Comparison of ENCODE assay signal across 8 mouse cellular contexts in the genomic region with DNA sequence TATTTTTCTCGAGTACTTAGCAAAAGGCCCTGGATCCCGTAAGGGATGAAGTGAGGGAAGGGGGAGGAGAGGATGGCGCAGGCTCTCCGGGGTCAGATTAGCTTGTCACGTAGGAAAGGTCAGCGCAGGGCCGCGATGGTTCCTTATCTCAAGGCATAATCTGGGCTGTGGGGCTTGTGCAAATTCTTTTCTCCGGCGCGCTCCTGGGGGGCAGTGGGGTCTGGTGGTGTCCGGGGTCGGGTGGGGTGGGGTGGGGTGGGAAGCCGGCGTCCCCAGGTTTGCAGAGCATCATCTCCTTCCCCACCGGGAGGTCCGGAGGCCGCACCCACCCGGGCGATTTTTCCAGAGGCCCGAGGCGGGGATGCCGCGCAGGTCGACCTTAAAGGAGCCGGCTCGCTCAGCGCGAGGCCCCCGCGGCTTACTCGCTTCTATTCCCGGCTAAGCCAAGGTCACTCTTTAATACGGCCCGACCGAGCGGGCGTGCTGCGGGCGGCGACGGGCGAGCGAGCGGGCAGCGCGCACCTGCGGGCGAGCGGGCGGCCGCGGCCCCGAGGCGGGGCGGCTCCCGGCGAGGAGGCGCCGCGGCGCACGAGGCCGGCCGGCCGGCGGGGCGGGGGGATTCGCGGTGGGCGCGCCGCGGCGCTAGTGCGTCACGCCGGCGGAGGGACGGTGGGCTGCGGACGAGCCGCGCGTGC. TPM values are rescaled to one million over a fixed set of nuclear protein-coding genes. Genes with fewer than 3 reads are reported as not detected.
DNase-seq lines count a peak whose midpoint lies in the region; ATAC-seq and TF ChIP-seq lines count a peak whose summit lies in the region.

No protein-coding gene starts in this region.

- peak overlapping the region; percentile 38; the same call in 1 of the 2 replicates for H3K4me3 ChIP-seq in heart, adult 2 months
- H3K4me3 ChIP-seq in embryonic facial prominence, embryonic 10.5 days: peak overlapping the region; percentile 90
- peak overlapping the region; percentile 79 for H3K4me3 ChIP-seq in hindbrain, embryonic 11.5 days (ENCODE audit: low read depth, low read length)
- peak overlapping the region; percentile 81 for H3K4me3 ChIP-seq in liver, embryonic 12.5 days

- peak overlapping the region; percentile 88 for H3K4me2 ChIP-seq in hindbrain, embryonic 11.5 days (replicated peaks; ENCODE audit: low read depth, low read length)
- H3K4me2 ChIP-seq in liver, embryonic 12.5 days: peak overlapping the region; percentile 99

- no peaks in the 10 kb centered on the region for H3K9me3 ChIP-seq in embryonic facial prominence, embryonic 10.5 days
- H3K9me3 ChIP-seq in hindbrain, embryonic 11.5 days (ENCODE audit: control insufficient read depth, low read length): no peaks in the 10 kb centered on the region
- H3K9me3 ChIP-seq in liver, embryonic 12.5 days (replicated peaks): no peaks in the 10 kb centered on the region

- H3K4me1 ChIP-seq in heart, adult 2 months (ENCODE audit: control insufficient read depth, insufficient read depth, low read length): no peaks in the 10 kb centered on the region
- H3K4me1 ChIP-seq in embryonic facial prominence, embryonic 10.5 days: peaks cover 17% of the 10 kb centered on the region
- H3K4me1 ChIP-seq in hindbrain, embryonic 11.5 days (replicated peaks; ENCODE audit: control insufficient read depth, insufficient read depth, low read length): no peaks in the 10 kb centered on the region; the same call in 1 of the 2 replicates
- peaks cover 51% of the 10 kb centered on the region for H3K4me1 ChIP-seq in liver, embryonic 12.5 days

- H3K27ac ChIP-seq in heart, adult 2 months: no peak overlapping the region
- H3K27ac ChIP-seq in embryonic facial prominence, embryonic 10.5 days (replicated peaks): peak overlapping the region; percentile 91
- peak overlapping the region; percentile 80 for H3K27ac ChIP-seq in hindbrain, embryonic 11.5 days (ENCODE audit: low read depth, low read length)
- H3K27ac ChIP-seq in liver, embryonic 12.5 days: peak overlapping the region; percentile 80

- intact Hi-C loops in heart, adult 2 months (cut with DNase I): no loop called here

- H3K36me3 ChIP-seq in heart, adult 2 months (ENCODE audit: control insufficient read depth, insufficient read depth, low read length): no peaks in the 10 kb centered on the region
- H3K36me3 ChIP-seq in embryonic facial prominence, embryonic 10.5 days (replicated peaks): no peaks in the 10 kb centered on the region
- H3K36me3 ChIP-seq in hindbrain, embryonic 11.5 days (ENCODE audit: control insufficient read depth, insufficient read depth, low read length): no peaks in the 10 kb centered on the region
- no peaks in the 10 kb centered on the region for H3K36me3 ChIP-seq in liver, embryonic 12.5 days

- 14% methylated on average over 75 of the region's 85 CpGs for WGBS in heart, adult 2 months
- WGBS in embryonic facial prominence, embryonic 10.5 days: 2% methylated on average over 85 of the region's 85 CpGs
- WGBS in hindbrain, embryonic 11.5 days: under 1% methylated on average over 57 of the region's 85 CpGs
- WGBS in liver, embryonic 12.5 days (ENCODE audit: insufficient replicate concordance): under 1% methylated on average over 58 of the region's 85 CpGs

- H3K27me3 ChIP-seq in heart, adult 2 months (ENCODE audit: control insufficient read depth, insufficient read depth, low read length): peaks cover 11% of the 10 kb centered on the region
- H3K27me3 ChIP-seq in embryonic facial prominence, embryonic 10.5 days (replicated peaks; ENCODE audit: low read depth, poor library complexity, severe bottlenecking): peaks cover 55% of the 10 kb centered on the region
- peaks cover 2% of the 10 kb centered on the region; the same call in 1 of the 2 replicates for H3K27me3 ChIP-seq in hindbrain, embryonic 11.5 days (ENCODE audit: control insufficient read depth, insufficient read depth, low read length)
- H3K27me3 ChIP-seq in liver, embryonic 12.5 days (replicated peaks): no peaks in the 10 kb centered on the region; the same call in 1 of the 2 replicates

- peak overlapping the region; percentile 45; the same call in 1 of the 2 replicates for H3K9ac ChIP-seq in heart, adult 2 months (ENCODE audit: low read depth, low read length)
- peak overlapping the region; percentile 81 for H3K9ac ChIP-seq in hindbrain, embryonic 11.5 days (ENCODE audit: low read depth, low read length)
- H3K9ac ChIP-seq in liver, embryonic 12.5 days: peak overlapping the region; percentile 86

- peak; percentile 78 for ATAC-seq in hindbrain, embryonic 11.5 days (ENCODE audit: low FRiP score)
- peak; percentile 33 for ATAC-seq in liver, embryonic 12.5 days

- no peak for TF ChIP-seq EP300 in heart, adult 2 months (IDR thresholded peaks at IDR 0.05; ENCODE audit: insufficient read depth, low read depth, low read length)

- TF ChIP-seq POLR2A in heart, adult 2 months (IDR thresholded peaks at IDR 0.05; ENCODE audit: insufficient read depth, low read depth, low read length): no peak

- TF ChIP-seq CTCF in heart, adult 2 months (IDR thresholded peaks at IDR 0.05): no peak

- H3K79me2 ChIP-seq in heart, adult 2 months (replicated peaks; ENCODE audit: control insufficient read depth, insufficient read depth, low read length): no peaks in the 10 kb centered on the region

- DNase-seq in heart, adult 2 months: peak in 1 of 2 experiments; percentile 20
- DNase-seq in heart, adult 18-20 months: no peak
- DNase-seq in R1 (ENCODE audit: low read depth, low spot score): peak; percentile 91
- DNase-seq in embryonic facial prominence, embryonic 10.5 days (ENCODE audit: low spot score): peak; percentile 72
- DNase-seq in hindbrain, embryonic 11.5 days (ENCODE audit: low spot score): peak; percentile 66
- peak; percentile 65 for DNase-seq in right cerebral cortex, postnatal 25 days
- no peak for DNase-seq in Muller cell, postnatal 12 days (ENCODE audit: inconsistent ontology term)

RNA-seq across cellular contexts. Expression of gene Fam169a, which starts 4.0 kb away (rescaled TPM):
- under 1 TPM; 0.42 to 0.50 TPM for total RNA-seq in heart, adult 2 months (2021)
- polyA plus RNA-seq in heart, adult 2 months (2012; rRNA removed): 0.12 and 0.26 TPM in 2 replicates
- under 1 TPM; 0.62 to 0.94 TPM for total RNA-seq in heart, adult 18-20 months (2021)
- polyA plus RNA-seq in embryonic facial prominence, embryonic 10.5 days (2016; fragmentation: Nextera tagmentation; extraction: Ambion mirVana): 8.5 and 9.6 TPM in 2 replicates
- 10.9 and 12.2 TPM in 2 replicates for polyA plus RNA-seq in hindbrain, embryonic 11.5 days (2014; fragmentation: Nextera tagmentation; extraction: Ambion mirVana)
- polyA plus RNA-seq in liver, embryonic 12.5 days (2016; fragmentation: Nextera tagmentation; extraction: Ambion mirVana): 3.8 and 4.3 TPM in 2 replicates

RNA-seq across cellular contexts. Expression of gene Gm6169, which starts 28.0 kb away (rescaled TPM):
- 10 to 100 TPM in 1 of 2 experiments, not detected in 1; 10.7 TPM for total RNA-seq in heart, adult 2 months (2021)
- polyA plus RNA-seq in heart, adult 2 months (2012; rRNA removed): 1.2 and 2.5 TPM in 2 replicates
- 1 to 10 TPM in 1 of 2 experiments, not detected in 1; 9.8 TPM for total RNA-seq in heart, adult 18-20 months (2021)
- 0.66 and 2.0 TPM in 2 replicates for polyA plus RNA-seq in embryonic facial prominence, embryonic 10.5 days (2016; fragmentation: Nextera tagmentation; extraction: Ambion mirVana)
- 0.64 and 1.6 TPM in 2 replicates for polyA plus RNA-seq in hindbrain, embryonic 11.5 days (2014; fragmentation: Nextera tagmentation; extraction: Ambion mirVana)
- polyA plus RNA-seq in liver, embryonic 12.5 days (2016; fragmentation: Nextera tagmentation; extraction: Ambion mirVana): 0.75 and 1.5 TPM in 2 replicates

RNA-seq across cellular contexts. Expression of gene 1700029F12Rik, which starts 36.9 kb away (rescaled TPM):
- total RNA-seq in heart, adult 2 months (2021): not detected
- polyA plus RNA-seq in heart, adult 2 months (2012; rRNA removed): 0.78 and 0.82 TPM in 2 replicates
- not detected for total RNA-seq in heart, adult 18-20 months (2021)
- not detected in 2 replicates for polyA plus RNA-seq in embryonic facial prominence, embryonic 10.5 days (2016; fragmentation: Nextera tagmentation; extraction: Ambion mirVana)
- not detected in 2 replicates for polyA plus RNA-seq in hindbrain, embryonic 11.5 days (2014; fragmentation: Nextera tagmentation; extraction: Ambion mirVana)
- not detected in 2 replicates for polyA plus RNA-seq in liver, embryonic 12.5 days (2016; fragmentation: Nextera tagmentation; extraction: Ambion mirVana)

Comparison
In these comparisons a context has a peak if more than half of its experiments do, and no peak if none do; other contexts are left out.
1. DNase-seq: peak in R1 (single experiment), embryonic facial prominence, embryonic 10.5 days (single experiment), hindbrain, embryonic 11.5 days (single experiment) and right cerebral cortex, postnatal 25 days (single experiment); none in heart, adult 18-20 months (0 of 2) and Muller cell, postnatal 12 days (single experiment).
2. H3K4me3 ChIP-seq: peak in every context shown above with its lines; median percentile 90 in embryonic facial prominence, embryonic 10.5 days; 81 in liver, embryonic 12.5 days; 79 in hindbrain, embryonic 11.5 days; 38 in heart, adult 2 months.
3. Peak in every context shown above with its lines, with median percentiles within 50 percentile points of each other: H3K9ac ChIP-seq.